Mouse (Mus musculus) myocyte (in vitro differentiated cells): Measurements from ENCODE around the gene Car7. TPM values are rescaled to one million over a fixed set of nuclear protein-coding genes. Genes with fewer than 3 reads are reported as not detected.
A peak's percentile ranks its signal among the peaks of the same experiment; 100 is the strongest.
"Not testable (repeated sequence)": the region's sequence is repeated elsewhere in the genome, so short reads cannot be mapped to it uniquely, and the experiment has no call there.

ENCODE experiments used
- H3K27me3 ChIP-seq: one replicate; pipeline ENCODE4 v1.6.1; 2011; ENCODE audit not compliant: control insufficient read depth, insufficient read depth, insufficient read length
- H3K36me3 ChIP-seq: one replicate; pipeline ENCODE4 v1.6.1; 2011; ENCODE audit not compliant: control insufficient read depth, insufficient read depth
- H3K4me2 ChIP-seq: one replicate; pipeline ENCODE4 v1.6.1; 2011; ENCODE audit warnings: low read depth, control low read depth
- H3K4me3 ChIP-seq: one replicate; pipeline ENCODE4 v1.5.1; 2011; ENCODE audit warnings: mild to moderate bottlenecking, control low read depth, moderate library complexity
- H3K79me2 ChIP-seq: one replicate; pipeline ENCODE4 v1.6.1; 2011; ENCODE audit not compliant: control insufficient read depth, insufficient read depth
- H3ac ChIP-seq: one replicate; pipeline ENCODE4 v1.6.1; 2011; ENCODE audit not compliant: control insufficient read depth, insufficient read length
- CEBPB ChIP-seq: IDR thresholded peaks from 2 replicates; pipeline ENCODE4 v1.6.1; 2011; ENCODE audit warnings: mild to moderate bottlenecking, moderate library complexity; ENCODE audit not compliant: poor library complexity, insufficient read depth, severe bottlenecking
- E2F4 ChIP-seq: IDR thresholded peaks from one replicate; pipeline ENCODE4 v1.6.1; 2011; ENCODE audit warnings: mild to moderate bottlenecking, control low read depth, moderate library complexity; ENCODE audit not compliant: insufficient read depth
- MAX ChIP-seq: IDR thresholded peaks from one replicate; pipeline ENCODE4 v1.6.1; 2011; ENCODE audit warnings: low read depth, mild to moderate bottlenecking, control low read depth
- MYOD1 ChIP-seq, 3 experiments: IDR thresholded peaks; one replicate each; pipeline ENCODE4 v1.6.1; 2011; ENCODE audit warnings: control low read depth in 2 of 3, low read depth in 2 of 3, mild to moderate bottlenecking in 2 of 3, moderate library complexity in 1 of 3; ENCODE audit not compliant: insufficient read length in 2 of 3, control insufficient read depth in 1 of 3
- MYOG ChIP-seq, 3 experiments: IDR thresholded peaks; one replicate each; pipeline ENCODE4 v1.6.1; 2011; ENCODE audit warnings: control low read depth in 2 of 3, low read depth in 2 of 3, mild to moderate bottlenecking in 2 of 3; ENCODE audit not compliant: insufficient read length in 2 of 3, control insufficient read depth in 1 of 3, insufficient read depth in 1 of 3
- POLR2A ChIP-seq: IDR thresholded peaks from one replicate; pipeline ENCODE4 v1.6.1; 2011; ENCODE audit warnings: low read depth, mild to moderate bottlenecking, control low read depth, moderate library complexity; ENCODE audit not compliant: insufficient read length
- POLR2AphosphoS2 ChIP-seq: IDR thresholded peaks from one replicate; pipeline ENCODE4 v1.6.1; 2011; ENCODE audit warnings: low read depth, control low read depth; ENCODE audit not compliant: insufficient read length
- REST ChIP-seq: IDR thresholded peaks from one replicate; pipeline ENCODE4 v1.6.1; 2011; ENCODE audit warnings: mild to moderate bottlenecking, control low read depth, moderate library complexity; ENCODE audit not compliant: insufficient read depth, insufficient read length
- SRF ChIP-seq: IDR thresholded peaks from one replicate; pipeline ENCODE4 v1.6.1; 2011; ENCODE audit warnings: low read depth; ENCODE audit not compliant: control insufficient read depth, insufficient read length
- TCF12 ChIP-seq: IDR thresholded peaks from one replicate; pipeline ENCODE4 v1.6.1; 2011; ENCODE audit warnings: mild to moderate bottlenecking, control low read depth; ENCODE audit not compliant: poor library complexity, insufficient read depth, severe bottlenecking
- TCF3 ChIP-seq: IDR thresholded peaks from one replicate; pipeline ENCODE4 v1.6.1; 2011; ENCODE audit warnings: low read depth, control low read depth; ENCODE audit not compliant: insufficient read length
- USF1 ChIP-seq: IDR thresholded peaks from one replicate; pipeline ENCODE4 v1.6.1; 2011; ENCODE audit warnings: low read depth, mild to moderate bottlenecking, control low read depth, moderate library complexity
- polyA plus RNA-seq: library from polyadenylated mRNA; unstranded; fragments of >200 nt; fragmentation: generic; extraction: Trizol; gene quantifications from one replicate; pipeline ENCODE4 v1.2.1, GENCODE M21; 2012; ENCODE audit warnings: missing spikeins

The Car7 gene
- polyA plus RNA-seq, 1 experiment = 0.64 TPM

DNA sequence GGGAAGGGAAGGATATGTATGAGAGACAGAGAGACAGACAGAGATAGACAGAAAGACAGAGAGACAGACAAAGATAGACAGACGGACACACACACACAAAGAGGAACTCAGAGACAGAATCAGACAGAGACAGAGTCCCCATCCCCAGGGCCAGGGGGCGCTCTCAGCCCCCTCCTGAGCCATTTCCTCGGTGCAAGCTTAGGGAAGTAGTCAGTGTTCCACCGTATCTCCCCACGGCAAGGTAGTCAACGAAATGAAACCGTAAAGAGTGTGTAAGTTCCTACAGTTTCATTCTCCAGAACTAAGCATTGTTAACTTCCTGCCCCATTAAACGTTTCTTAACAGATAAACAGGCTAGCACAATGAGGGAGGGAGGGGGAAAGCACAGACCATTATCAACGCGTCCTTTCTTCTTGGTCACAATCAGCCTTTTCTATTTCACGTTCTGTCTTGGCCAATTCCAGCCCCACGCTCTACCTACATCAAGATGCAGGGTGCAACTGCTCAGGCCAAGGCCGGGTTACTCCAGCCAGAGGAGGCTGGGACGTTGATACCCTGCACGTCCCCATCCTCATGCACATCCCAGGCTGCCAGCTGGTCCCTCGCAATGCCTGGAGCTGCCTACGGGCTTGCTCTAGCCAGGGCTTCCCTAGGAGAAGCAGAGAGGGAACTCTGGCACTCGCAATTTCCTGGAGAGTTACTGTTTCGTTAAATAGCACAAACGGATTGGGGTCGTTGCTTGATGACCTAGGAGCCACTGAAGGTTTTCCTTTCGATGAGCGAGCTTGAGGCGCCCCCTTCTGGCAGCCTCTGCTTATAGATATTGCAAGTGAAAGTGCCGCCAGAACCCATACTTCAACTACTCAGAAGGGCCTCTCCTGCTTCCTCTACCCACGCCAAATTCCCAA is 36.2 kb downstream of the Car7 start:
- Histone ChIP-seq H3ac (no peak overlapping the region), H3K4me3 (peak overlapping the region; percentile 18), H3K4me2 (peak overlapping the region; percentile 96), H3K27me3 (peaks cover 9% of the 10 kb centered on the region), H3K79me2 (no peaks in the 10 kb centered on the region), H3K36me3 (no peaks in the 10 kb centered on the region)
- TF ChIP-seq MAX (no peak), REST (no peak), E2F4 (no peak)

DNA sequence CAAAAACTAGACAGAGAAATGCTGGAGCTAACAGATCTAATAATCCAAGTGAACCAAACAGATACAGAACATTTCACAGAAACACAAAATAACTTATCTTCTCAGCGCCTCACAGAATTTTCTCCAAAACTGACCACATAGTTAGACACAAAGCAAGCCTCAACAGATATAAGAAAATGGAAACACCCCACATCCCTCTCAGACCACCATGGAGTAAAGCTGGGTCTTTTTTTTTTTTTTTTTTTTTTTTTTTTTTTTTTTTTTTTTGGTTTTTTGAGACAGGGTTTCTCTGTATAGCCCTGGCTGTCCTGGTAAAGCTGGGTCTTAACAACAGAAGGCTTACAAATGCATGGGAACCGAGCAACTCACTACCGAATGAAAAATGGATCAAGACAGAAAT is 42.3 kb downstream of the Car7 start:
- peaks cover 12% of the 10 kb centered on the region for H3K27me3 ChIP-seq
- no peak for TF ChIP-seq TCF3
- TF ChIP-seq POLR2A = no peak
- TF ChIP-seq MYOG (IDR thresholded peaks at IDR 0.05; ENCODE audit: control insufficient read depth in 1 of 3, insufficient read depth in 1 of 3, insufficient read length in 2 of 3, low read depth in 2 of 3) = no peak
- no peak for TF ChIP-seq REST
- no peak for TF ChIP-seq E2F4
- TF ChIP-seq MYOD1 (IDR thresholded peaks at IDR 0.05; ENCODE audit: control insufficient read depth in 1 of 3, insufficient read length in 2 of 3, low read depth in 2 of 3) = no peak
- TF ChIP-seq CEBPB = no peak
- no peak for TF ChIP-seq USF1
- no peak for TF ChIP-seq POLR2AphosphoS2
- no peak for TF ChIP-seq MAX
- no peak for TF ChIP-seq SRF
- TF ChIP-seq TCF12 = no peak
- H3K4me3 ChIP-seq = no peak overlapping the region
- no peak overlapping the region for H3ac ChIP-seq
- H3K4me2 ChIP-seq = no peak overlapping the region
- H3K79me2 ChIP-seq = no peaks in the 10 kb centered on the region
- H3K36me3 ChIP-seq = no peaks in the 10 kb centered on the region

DNA sequence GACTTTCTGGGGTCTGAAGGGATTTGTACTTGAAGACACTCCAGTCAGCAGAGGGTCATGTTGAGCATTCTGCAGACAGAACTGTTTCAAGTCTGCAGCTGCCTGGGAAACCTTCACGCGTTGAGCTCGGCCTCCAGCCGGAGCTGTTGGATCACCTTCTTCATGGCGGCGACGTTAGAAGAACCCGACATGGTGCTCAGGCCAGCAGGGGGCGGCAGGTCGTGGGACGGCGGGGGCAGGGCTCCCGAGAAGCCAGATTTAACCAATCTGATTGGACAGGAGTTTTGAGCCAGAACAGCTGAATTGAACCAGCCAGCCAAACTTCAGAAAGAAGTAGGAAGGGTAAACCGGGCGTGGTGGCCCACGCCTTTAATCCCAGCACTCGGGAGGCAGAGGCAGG is 43.1 kb downstream of the Car7 start:
- not testable (repeated sequence) for H3K79me2 ChIP-seq
- peaks cover 12% of the 10 kb centered on the region for H3K27me3 ChIP-seq

DNA sequence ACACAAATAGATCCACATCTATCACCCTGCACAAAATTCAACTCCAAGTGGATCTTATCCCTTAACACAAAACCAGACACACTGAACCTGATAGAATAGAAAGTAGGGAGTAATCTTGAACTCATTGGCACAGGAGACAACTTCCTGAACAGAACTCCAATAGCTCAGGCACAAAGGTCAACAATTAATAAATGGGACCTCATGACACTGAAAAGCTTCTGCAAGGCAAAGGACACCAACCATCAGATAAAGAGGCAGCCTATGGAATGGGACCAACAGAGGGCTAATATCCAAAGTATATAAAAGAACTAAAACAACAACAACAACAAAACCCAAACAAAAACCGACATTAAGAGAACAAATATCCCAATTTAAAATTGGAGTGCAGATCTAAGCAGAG is 50.0 kb downstream of the Car7 start:
- Histone ChIP-seq H3K4me3 (no peak overlapping the region), H3K4me2 (no peak overlapping the region), H3ac (no peak overlapping the region), H3K36me3 (no peaks in the 10 kb centered on the region), H3K27me3 (no peaks in the 10 kb centered on the region), H3K79me2 (no peaks in the 10 kb centered on the region)
- no peak for TF ChIP-seq MAX
- no peak for TF ChIP-seq MYOD1 (IDR thresholded peaks at IDR 0.05; ENCODE audit: control insufficient read depth in 1 of 3, insufficient read length in 2 of 3, low read depth in 2 of 3)
- no peak for TF ChIP-seq REST
- TF ChIP-seq USF1 = no peak

More for the DNA sequence above, 43.1 kb downstream of the Car7 start:
- not testable (repeated sequence) for H3K4me2 ChIP-seq, H3K4me3 ChIP-seq, H3K36me3 ChIP-seq, H3ac ChIP-seq

DNA sequence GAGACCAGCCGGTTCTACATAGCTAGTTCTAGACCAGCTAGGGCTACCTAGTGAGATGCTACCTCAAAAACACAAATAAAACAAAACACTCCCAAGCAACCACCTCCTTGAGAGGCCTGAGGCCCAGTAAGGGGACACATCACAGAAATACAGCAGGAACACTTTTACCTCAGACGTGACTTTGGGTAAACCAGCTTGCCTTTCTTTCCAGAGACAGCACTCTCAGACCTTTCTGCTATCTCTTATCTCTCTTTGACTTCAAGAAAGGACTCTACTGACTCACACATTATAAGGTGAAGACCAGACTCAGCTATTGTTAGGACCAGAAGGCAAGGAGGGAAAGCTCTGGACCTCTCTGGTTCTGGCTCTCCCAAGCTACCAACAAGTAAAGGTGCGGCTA is 55.8 kb downstream of the Car7 start:
- Histone ChIP-seq H3K4me2 (no peak overlapping the region), H3K36me3 (peaks cover 16% of the 10 kb centered on the region), H3ac (no peak overlapping the region), H3K4me3 (peak overlapping the region; percentile 68), H3K79me2 (peaks cover 13% of the 10 kb centered on the region), H3K27me3 (no peaks in the 10 kb centered on the region)
- no peak for TF ChIP-seq SRF
- no peak for TF ChIP-seq POLR2A
- TF ChIP-seq CEBPB = no peak
- TF ChIP-seq MYOG (IDR thresholded peaks at IDR 0.05; ENCODE audit: control insufficient read depth in 1 of 3, insufficient read depth in 1 of 3, insufficient read length in 2 of 3, low read depth in 2 of 3) = no peak
- no peak for TF ChIP-seq TCF3
- no peak for TF ChIP-seq MYOD1 (IDR thresholded peaks at IDR 0.05; ENCODE audit: control insufficient read depth in 1 of 3, insufficient read length in 2 of 3, low read depth in 2 of 3)
- no peak for TF ChIP-seq E2F4
- no peak for TF ChIP-seq MAX
- TF ChIP-seq POLR2AphosphoS2 = no peak
- TF ChIP-seq REST = no peak
- TF ChIP-seq TCF12 = no peak
- no peak for TF ChIP-seq USF1
